Mouse (Mus musculus) embryonic fibroblast, embryonic 13.5 days (primary cell): Measurements from ENCODE around the gene Ankrd12. TPM values are rescaled to one million over a fixed set of nuclear protein-coding genes. Genes with fewer than 3 reads are reported as not detected.
A peak's percentile ranks its signal among the peaks of the same experiment; 100 is the strongest.

Source experiments
- H3K27ac ChIP-seq: 2 replicates; pipeline ENCODE4 v1.5.1; 2012; ENCODE audit warnings: low read length, control low read depth, inconsistent platforms; ENCODE audit not compliant: insufficient read depth
- H3K4me1 ChIP-seq: 2 replicates; pipeline ENCODE4 v1.6.1; 2011; ENCODE audit warnings: low read length; ENCODE audit not compliant: control insufficient read depth, insufficient read depth
- H3K4me3 ChIP-seq: 2 replicates; pipeline ENCODE4 v1.5.1; 2011; ENCODE audit warnings: mild to moderate bottlenecking, control low read depth, low read length; ENCODE audit not compliant: insufficient read depth
- CTCF ChIP-seq: IDR thresholded peaks from 2 replicates; pipeline ENCODE4 v1.5.1; 2011; ENCODE audit warnings: mild to moderate bottlenecking, control low read depth, low read length, moderate library complexity, borderline replicate concordance; ENCODE audit not compliant: insufficient read depth
- POLR2A ChIP-seq: IDR thresholded peaks from 2 replicates; pipeline ENCODE4 v1.6.1; 2011; ENCODE audit warnings: low read depth, mild to moderate bottlenecking, control low read depth, low read length, moderate library complexity
- polyA plus RNA-seq: library from polyadenylated mRNA; stranded (reverse); fragments of >200 nt; gene quantifications from 2 replicates; pipeline ENCODE4 v1.2.4, GENCODE M21; 2011; ENCODE audit warnings: low read depth; ENCODE audit not compliant: missing spikeins, insufficient read length

Gene Ankrd12
- polyA plus RNA-seq, 1 experiment: 23.0 TPM

DNA sequence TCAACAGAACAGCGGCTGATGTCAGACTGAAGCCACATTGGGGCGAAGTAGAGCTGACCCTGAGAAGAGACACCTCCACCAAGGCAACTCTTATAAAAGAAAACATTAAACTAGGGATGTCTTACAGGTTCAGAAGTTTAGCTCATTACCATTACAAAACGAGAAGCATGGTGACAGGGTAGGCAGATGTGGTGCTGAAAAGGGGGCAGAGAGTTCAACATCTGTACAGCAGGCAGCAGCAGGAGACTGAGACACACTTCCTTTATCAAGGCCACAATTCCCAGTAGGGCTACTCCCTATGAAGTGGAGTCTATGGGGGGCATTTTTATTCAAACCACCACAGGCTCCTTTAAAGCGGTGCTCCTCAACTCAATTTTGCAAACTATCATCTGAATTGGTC, 31.3 kb upstream of the Ankrd12 start:
- Histone ChIP-seq H3K27ac (no peak overlapping the region), H3K4me3 (no peak overlapping the region), H3K4me1 (peaks cover 4% of the 10 kb centered on the region; the same call in 1 of the 2 replicates)
- TF ChIP-seq POLR2A: no peak
- no peak for TF ChIP-seq CTCF

DNA sequence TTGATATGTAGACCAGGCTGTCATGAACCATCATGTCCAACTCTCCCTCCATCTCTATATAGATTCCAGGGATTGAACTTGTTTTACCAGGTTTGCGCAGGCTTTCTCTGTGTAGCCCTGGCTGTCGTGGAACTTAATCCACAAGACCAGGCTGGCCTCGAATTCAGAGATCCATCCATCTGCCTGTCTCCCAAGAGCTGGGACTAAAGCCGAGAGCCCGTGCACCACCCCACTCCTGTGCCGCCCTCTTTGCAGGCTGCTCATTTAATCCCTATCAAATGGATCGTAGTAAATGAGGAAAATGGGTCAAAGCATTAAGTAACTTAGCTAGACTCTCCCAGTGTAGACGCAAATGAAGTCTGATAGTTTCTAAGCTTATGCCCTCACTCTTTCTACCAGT, 30.6 kb upstream of the Ankrd12 start:
- Histone ChIP-seq H3K4me3 (no peak overlapping the region), H3K4me1 (peaks cover 1% of the 10 kb centered on the region; the same call in 1 of the 2 replicates), H3K27ac (no peak overlapping the region)
- TF ChIP-seq CTCF: no peak
- no peak for TF ChIP-seq POLR2A

DNA sequence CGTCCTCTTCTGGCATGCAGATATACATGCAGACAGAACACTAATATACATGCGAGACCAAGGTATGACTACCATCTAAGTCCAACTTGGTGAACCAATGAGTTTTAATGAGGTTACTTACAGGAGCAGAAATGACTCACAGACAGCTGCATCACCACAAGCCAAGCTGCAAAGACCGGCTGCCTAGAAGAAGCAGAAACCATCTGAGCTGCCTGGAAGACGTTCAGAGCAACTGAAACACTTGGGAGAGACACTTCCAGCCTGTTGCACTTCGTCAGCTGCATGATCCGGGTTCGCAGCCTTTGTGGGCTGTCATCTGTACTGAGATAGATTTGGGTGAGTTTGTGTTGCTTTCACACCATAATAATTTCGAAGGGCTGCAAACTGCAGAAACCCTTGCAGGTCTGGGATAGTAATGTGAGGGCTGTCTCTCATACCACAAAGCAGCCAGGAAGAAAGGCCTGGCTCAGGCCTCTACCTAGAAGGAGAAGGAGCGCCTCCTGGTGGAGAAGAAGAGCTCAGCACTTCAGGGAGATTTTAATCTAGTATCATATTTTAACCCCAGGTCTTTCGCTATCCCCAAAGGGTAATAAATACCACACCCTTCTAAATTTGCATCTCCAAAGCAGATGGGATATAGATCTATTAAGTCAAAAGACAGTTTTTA, 29.8 kb upstream of the Ankrd12 start:
- no peaks in the 10 kb centered on the region; the same call in 1 of the 2 replicates for H3K4me1 ChIP-seq
- H3K4me3 ChIP-seq: no peak overlapping the region
- H3K27ac ChIP-seq: no peak overlapping the region
- TF ChIP-seq CTCF: peak; percentile 20; the same call in 1 of the 2 replicates
- no peak for TF ChIP-seq POLR2A

GRCm38 (mm10) chr17:66104076-66104475, 27.2 kb upstream of the Ankrd12 start:
- peaks cover 4% of the 10 kb centered on the region for H3K4me1 ChIP-seq

GRCm38 (mm10) chr17:66101380-66102330, 24.8 kb upstream of the Ankrd12 start, which contains the start of gene Ndufv2:
Gene Ndufv2, minus strand, starts transcription at chr17:66101559.
- peaks cover 4% of the 10 kb centered on the region for H3K4me1 ChIP-seq
- peak within 1 kb of the TSS; percentile 88 for H3K27ac ChIP-seq
- peak within 1 kb of the TSS; percentile 97 for H3K4me3 ChIP-seq
- TF ChIP-seq CTCF: peak; percentile 39; the same call in 1 of the 2 replicates
- peak; percentile 88 for TF ChIP-seq POLR2A

More at GRCm38 (mm10) chr17:66104076-66104475, 27.2 kb upstream of the Ankrd12 start:
- TF ChIP-seq CTCF (no peak), POLR2A (no peak)
- H3K27ac ChIP-seq: no peak overlapping the region
- no peak overlapping the region for H3K4me3 ChIP-seq

DNA sequence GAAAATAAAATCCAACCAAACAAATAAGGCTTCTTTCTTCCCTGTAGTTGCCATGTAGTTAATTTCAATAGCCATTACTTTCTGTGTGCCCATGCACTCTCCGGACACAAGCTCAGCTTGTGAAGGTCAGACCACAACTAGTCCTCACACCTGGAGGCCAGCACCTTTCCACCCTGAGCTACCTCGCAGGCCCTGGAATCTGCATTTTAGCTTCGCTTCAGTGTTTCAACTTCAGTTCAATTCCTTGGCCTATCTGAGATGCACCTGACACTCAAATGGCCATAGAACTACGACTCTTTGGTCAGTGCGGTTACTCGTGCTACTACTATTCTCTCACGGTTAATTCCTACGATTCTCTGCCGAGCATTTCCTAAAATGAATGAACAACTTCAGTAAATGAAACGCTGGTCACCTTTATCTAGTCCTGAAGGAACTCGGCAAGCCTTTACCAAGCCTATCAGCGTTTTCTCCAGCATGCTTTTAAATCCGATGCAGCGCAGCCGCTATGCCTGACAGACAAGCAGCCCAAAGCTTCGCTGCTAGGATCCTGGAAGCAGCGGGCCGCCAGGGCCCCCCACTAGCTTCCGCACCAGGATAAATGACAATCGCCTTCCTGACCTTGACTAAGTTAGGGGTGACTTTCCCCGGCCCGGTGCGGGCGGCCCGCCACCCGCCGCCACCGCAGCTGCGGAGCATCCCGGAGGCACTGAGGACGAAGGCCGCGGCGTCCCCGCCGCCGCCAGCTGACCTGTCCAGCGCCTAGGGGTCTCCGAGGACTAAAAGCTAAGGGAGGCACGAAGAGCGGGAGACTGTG, 23.9 kb upstream of the Ankrd12 start:
- H3K4me1 ChIP-seq: peaks cover 4% of the 10 kb centered on the region
- peak overlapping the region; percentile 80 for H3K27ac ChIP-seq
- TF ChIP-seq CTCF: no peak
- TF ChIP-seq POLR2A: no peak
- H3K4me3 ChIP-seq: peak overlapping the region; percentile 97

DNA sequence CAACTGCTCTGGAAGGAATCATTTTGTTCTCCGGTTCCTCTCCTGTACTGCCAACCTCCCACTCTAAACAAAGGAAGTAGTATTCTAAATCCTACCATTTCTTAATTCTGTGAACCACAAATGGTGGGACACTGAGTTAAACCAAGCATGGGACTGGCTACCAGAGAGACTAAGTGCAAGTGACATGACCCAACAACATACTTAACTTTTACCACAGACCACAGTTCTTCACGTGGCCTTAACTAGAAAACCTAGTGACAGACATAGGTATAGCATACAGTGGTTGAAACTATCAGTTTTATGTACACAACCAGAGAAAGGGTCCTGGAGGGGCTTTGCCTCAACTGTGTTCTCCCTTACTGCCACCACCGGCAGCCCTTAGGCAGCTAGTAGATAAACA, 15.8 kb upstream of the Ankrd12 start:
- TF ChIP-seq POLR2A: no peak
- TF ChIP-seq CTCF: no peak
- Histone ChIP-seq H3K4me1 (no peaks in the 10 kb centered on the region), H3K27ac (no peak overlapping the region), H3K4me3 (no peak overlapping the region)

- H3K4me3 ChIP-seq: no peak overlapping the region
- no peak overlapping the region for H3K27ac ChIP-seq
- TF ChIP-seq CTCF (no peak), POLR2A (no peak)
- H3K4me1 ChIP-seq: no peaks in the 10 kb centered on the region
These were observed 15.2 kb upstream of the Ankrd12 start for GRCm38 (mm10) chr17:66092065-66092464.

GRCm38 (mm10) chr17:66091392-66091791, 14.5 kb upstream of the Ankrd12 start:
- H3K4me1 ChIP-seq: no peaks in the 10 kb centered on the region
- H3K4me3 ChIP-seq: no peak overlapping the region
- no peak for TF ChIP-seq CTCF
- TF ChIP-seq POLR2A: no peak
- no peak overlapping the region for H3K27ac ChIP-seq
